Mouse (Mus musculus) lung, postnatal 0 days (tissue): ENCODE measurements around the gene Dag1. TPM values are rescaled to one million over a fixed set of nuclear protein-coding genes. Genes with fewer than 3 reads are reported as not detected.

ENCODE experiments used
- ATAC-seq: fragments of 200-750 bp; cut with Nextera tagmentation; 2 replicates; pipeline ENCODE4 v1.8.0; 2017; ENCODE audit warnings: moderate library complexity
- DNase-seq: peaks from one replicate; pipeline ENCODE4 v3.0.0-alpha.2; 2016; ENCODE audit warnings: low spot score
- H3K27ac ChIP-seq: fragments of 300-500 bp; sonication (generic); 2 replicates; pipeline ENCODE4 v1.5.1; 2014; ENCODE audit warnings: antibody characterized with exemption, mild to moderate bottlenecking, low read length, mixed read lengths
- H3K27me3 ChIP-seq: fragments of 300-500 bp; sonication (generic); replicated peaks from 2 replicates; pipeline ENCODE4 v1.6.1; 2014; ENCODE audit warnings: low read length, mixed read lengths; ENCODE audit not compliant: insufficient read depth
- H3K36me3 ChIP-seq: fragments of 300-500 bp; sonication (generic); 2 replicates; pipeline ENCODE4 v1.6.1; 2014; ENCODE audit warnings: low read length, mixed read lengths; ENCODE audit not compliant: insufficient read depth
- H3K4me1 ChIP-seq: fragments of 300-500 bp; sonication (generic); 2 replicates; pipeline ENCODE4 v1.6.1; 2014; ENCODE audit warnings: antibody characterized with exemption, low read depth, low read length, mixed read lengths; ENCODE audit not compliant: insufficient read depth
- H3K4me2 ChIP-seq: fragments of 300-500 bp; sonication (generic); replicated peaks from 2 replicates; pipeline ENCODE4 v1.6.1; 2014; ENCODE audit warnings: low read depth, mild to moderate bottlenecking, low read length, moderate library complexity, mixed read lengths
- H3K4me3 ChIP-seq: fragments of 300-500 bp; sonication (generic); 2 replicates; pipeline ENCODE4 v1.5.1; 2014; ENCODE audit warnings: low read depth, low read length
- H3K9ac ChIP-seq: fragments of 300-500 bp; sonication (generic); replicated peaks from 2 replicates; pipeline ENCODE4 v1.6.1; 2014; ENCODE audit warnings: low read depth, mild to moderate bottlenecking
- H3K9me3 ChIP-seq: fragments of 300-500 bp; sonication (generic); 2 replicates; pipeline ENCODE4 v1.6.1; 2016; ENCODE audit warnings: low read length, mixed read lengths
- CTCF ChIP-seq: IDR thresholded peaks from 2 replicates; pipeline ENCODE4 v1.5.1; 2016; ENCODE audit warnings: antibody characterized with exemption, mild to moderate bottlenecking
- EP300 ChIP-seq: IDR thresholded peaks from 2 replicates; pipeline ENCODE4 v1.6.1; 2016; ENCODE audit warnings: antibody characterized with exemption, mild to moderate bottlenecking, control low read depth
- WGBS: fragments of 180-500 bp; shearing (Covaris S2); extraction: QIAGEN DNeasy Blood & Tissue Kit; methylation state at CpG from one replicate; pipeline ENCODE4 v1.1.7; 2014; 5-methylcytosine and 5-hydroxymethylcytosine counted together
- polyA plus RNA-seq: library from polyadenylated mRNA; unstranded; fragments of >200 nt; fragmentation: Nextera tagmentation; extraction: Ambion mirVana; gene quantifications from 2 replicates; pipeline ENCODE4 v1.2.1, GENCODE M21; 2015

The Dag1 gene
- 130 and 138 TPM in 2 replicates for polyA plus RNA-seq

DNA sequence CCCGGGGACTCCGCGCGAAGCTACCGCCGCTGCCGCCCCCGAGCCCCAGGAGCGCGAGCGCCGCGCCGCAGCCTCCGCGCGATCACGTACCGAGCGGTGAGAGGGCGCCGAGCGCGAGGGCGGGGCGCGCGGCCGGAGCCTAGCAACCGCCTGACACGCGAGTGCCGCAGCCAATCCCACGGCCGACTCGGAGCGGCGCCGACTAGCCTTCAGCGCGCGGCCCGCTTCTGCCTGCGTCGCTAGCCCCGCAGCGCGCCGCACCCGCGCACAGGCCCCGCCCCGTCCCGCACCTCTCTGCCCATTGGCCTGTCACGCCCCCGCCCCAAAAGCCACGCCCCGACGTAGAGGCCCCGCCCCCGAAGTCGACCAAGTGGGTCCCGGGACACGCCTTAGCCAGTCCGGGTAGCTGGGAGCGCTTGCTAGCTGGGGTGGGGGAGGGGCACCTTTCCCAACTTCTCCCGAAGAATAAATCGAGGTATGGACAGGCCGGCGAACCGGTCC lies at the start of gene Dag1:
Dag1 (minus strand) TSS at position 269 of the 501 bp plus-strand sequence.
- Histone ChIP-seq H3K9me3 (no peaks in the 10 kb centered on the region), H3K27me3 (no peaks in the 10 kb centered on the region), H3K4me3 (peak within 1 kb of the TSS; percentile 94), H3K27ac (peak within 1 kb of the TSS; percentile 93), H3K9ac (peak within 1 kb of the TSS; percentile 83), H3K36me3 (no peaks in the 10 kb centered on the region), H3K4me2 (peak within 1 kb of the TSS; percentile 64), H3K4me1 (peaks cover 10% of the 10 kb centered on the region; the same call in 1 of the 2 replicates)
- DNase-seq = peak; percentile 97
- WGBS = under 1% methylated on average over 41 of the region's 71 CpGs
- peak; percentile 95 for ATAC-seq
- no peak for TF ChIP-seq EP300
- TF ChIP-seq CTCF = no peak

- no peak for TF ChIP-seq CTCF
- no peak for TF ChIP-seq EP300
- Histone ChIP-seq H3K9me3 (no peaks in the 10 kb centered on the region), H3K4me2 (peak overlapping the region; percentile 60), H3K9ac (peak overlapping the region; percentile 49), H3K4me1 (peaks cover 23% of the 10 kb centered on the region; the same call in 1 of the 2 replicates), H3K27me3 (no peaks in the 10 kb centered on the region), H3K27ac (peak overlapping the region; percentile 57; the same call in 1 of the 2 replicates), H3K36me3 (peaks cover 2% of the 10 kb centered on the region; the same call in 1 of the 2 replicates), H3K4me3 (peak overlapping the region; percentile 99)
- ATAC-seq (no peak), DNase-seq (no peak)
- 12% methylated on average over 2 of the region's 2 CpGs for WGBS
Measured at GRCm38 (mm10) chr9:108308141-108308540, 44.4 kb upstream of the Dag1 start.

GRCm38 (mm10) chr9:108307021-108307807 lies 43.5 kb upstream of the Dag1 start:
- 3% methylated on average over 12 of the region's 12 CpGs for WGBS
- Histone ChIP-seq H3K4me2 (peak overlapping the region; percentile 60), H3K9me3 (no peaks in the 10 kb centered on the region), H3K4me1 (peaks cover 30% of the 10 kb centered on the region), H3K36me3 (peaks cover 10% of the 10 kb centered on the region; the same call in 1 of the 2 replicates), H3K9ac (peak overlapping the region; percentile 98), H3K27me3 (no peaks in the 10 kb centered on the region), H3K4me3 (peak overlapping the region; percentile 99), H3K27ac (peak overlapping the region; percentile 100)
- ATAC-seq = no peak
- TF ChIP-seq CTCF = no peak
- no peak for TF ChIP-seq EP300
- peak; percentile 18 for DNase-seq

- Histone ChIP-seq H3K9me3 (no peaks in the 10 kb centered on the region), H3K9ac (peak overlapping the region; percentile 98), H3K4me1 (peaks cover 27% of the 10 kb centered on the region), H3K27me3 (no peaks in the 10 kb centered on the region), H3K4me3 (peak overlapping the region; percentile 99), H3K27ac (peak overlapping the region; percentile 100), H3K4me2 (peak overlapping the region; percentile 60), H3K36me3 (peaks cover 10% of the 10 kb centered on the region; the same call in 1 of the 2 replicates)
- under 1% methylated on average over 35 of the region's 51 CpGs for WGBS
- peak; percentile 94 for DNase-seq
- ATAC-seq = peak; percentile 83
- no peak for TF ChIP-seq CTCF
- TF ChIP-seq EP300 = no peak
Measured at GRCm38 (mm10) chr9:108306571-108306980, 42.8 kb upstream of the Dag1 start.

DNA sequence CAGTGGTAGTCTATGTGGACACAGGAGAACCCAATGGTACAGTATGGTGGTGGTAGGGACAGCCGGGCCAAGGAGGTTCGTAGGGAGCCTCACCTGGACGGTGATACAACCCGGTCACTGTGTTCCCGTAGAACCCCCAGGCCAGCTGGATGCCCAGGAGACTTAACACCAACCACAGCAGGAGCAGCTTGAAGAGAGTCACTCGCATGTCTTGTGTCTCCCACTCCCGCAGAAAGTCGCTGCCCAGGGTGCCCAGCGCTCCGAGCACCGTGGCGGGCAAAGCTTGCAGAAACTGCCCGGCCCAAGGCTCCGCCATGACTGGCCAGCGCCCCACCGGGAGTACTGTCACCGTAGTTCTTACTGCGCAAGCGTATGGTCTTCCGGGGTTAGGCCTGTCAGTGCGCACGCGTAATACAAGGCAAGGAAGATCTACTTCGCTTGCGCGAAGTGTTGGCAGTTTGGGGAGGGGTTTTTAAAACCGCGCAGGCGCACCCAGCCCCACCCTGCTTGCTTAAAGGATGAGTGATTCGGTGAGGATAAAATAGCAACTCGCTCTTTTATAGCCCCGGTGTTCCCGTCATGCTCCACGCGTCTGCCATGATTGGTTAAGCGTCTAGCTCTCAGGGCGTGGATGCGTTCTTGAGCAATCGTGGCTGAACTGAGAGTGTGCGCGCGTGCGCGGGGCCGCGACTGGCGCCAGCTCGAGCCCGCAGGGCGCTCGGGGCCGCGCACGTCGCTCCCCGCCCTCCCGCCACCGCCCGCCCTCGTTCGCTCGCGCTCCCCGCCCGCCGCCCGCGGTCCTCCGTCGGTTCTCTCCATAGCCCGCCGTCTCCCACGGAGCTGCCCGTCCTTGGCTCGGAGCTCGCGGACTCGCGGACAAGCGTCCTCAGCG lies 42.1 kb upstream of the Dag1 start, which contains the start of the genes Rhoa and Tcta:
Rhoa (plus strand) TSS at position 501 of the 892 bp plus-strand sequence.
Tcta (minus strand) TSS at position 532 of the 892 bp plus-strand sequence.
- Histone ChIP-seq H3K4me1 (peaks cover 24% of the 10 kb centered on the region), H3K4me3 (peak within 1 kb of the TSS; percentile 99), H3K4me2 (peak within 1 kb of the TSS; percentile 73), H3K9ac (peak within 1 kb of the TSS; percentile 98), H3K9me3 (no peaks in the 10 kb centered on the region), H3K36me3 (peaks cover 10% of the 10 kb centered on the region; the same call in 1 of the 2 replicates), H3K27ac (peak within 1 kb of the TSS; percentile 100), H3K27me3 (no peaks in the 10 kb centered on the region)
- DNase-seq (peak; percentile 100), ATAC-seq (peak; percentile 92)
- TF ChIP-seq EP300 = no peak
- 0 out of 2 replicates have a peak, but pooled peaks have one; percentile 8 for TF ChIP-seq CTCF
- under 1% methylated on average over 63 of the region's 81 CpGs for WGBS
